Mouse (Mus musculus) megakaryocyte, adult 5-6 weeks (primary cell): ENCODE measurements around the gene Ahdc1. TPM values are rescaled to one million over a fixed set of nuclear protein-coding genes. Genes with fewer than 3 reads are reported as not detected.

Experiments
- ATAC-seq: 2 replicates; pipeline ENCODE4 v1.8.0; 2016; ENCODE audit warnings: mild to moderate bottlenecking, inconsistent platforms; ENCODE audit not compliant: poor library complexity, severe bottlenecking
- total RNA-seq, 2 experiments: library from RNA; stranded (forward) in 1 of 2; stranded (reverse) in 1 of 2; fragments of 153-499, 151-499 nt in 1 of 2; fragments of 221-1000, 200-1000 nt in 1 of 2; gene quantifications; 2 replicates each; pipeline versions ENCODE4 v1.2.3 to v1.2.4; 2015 to 2017

Gene Ahdc1
- total RNA-seq, 2 experiments from 2014 or later = 0.77 to 4.4 TPM

GRCm38 (mm10) chr4:133050837-133051549 lies 39.9 kb downstream of the Ahdc1 start:
- ATAC-seq = peak; percentile 39

GRCm38 (mm10) chr4:133051550-133051865 lies 40.4 kb downstream of the Ahdc1 start:
- no peak for ATAC-seq

GRCm38 (mm10) chr4:133052029-133052745 lies 41.1 kb downstream of the Ahdc1 start:
- no peak for ATAC-seq

- ATAC-seq = no peak
Measured at GRCm38 (mm10) chr4:133052995-133053572, 42.0 kb downstream of the Ahdc1 start.

- ATAC-seq = no peak
Measured at GRCm38 (mm10) chr4:133054530-133054929, 43.5 kb downstream of the Ahdc1 start.

DNA sequence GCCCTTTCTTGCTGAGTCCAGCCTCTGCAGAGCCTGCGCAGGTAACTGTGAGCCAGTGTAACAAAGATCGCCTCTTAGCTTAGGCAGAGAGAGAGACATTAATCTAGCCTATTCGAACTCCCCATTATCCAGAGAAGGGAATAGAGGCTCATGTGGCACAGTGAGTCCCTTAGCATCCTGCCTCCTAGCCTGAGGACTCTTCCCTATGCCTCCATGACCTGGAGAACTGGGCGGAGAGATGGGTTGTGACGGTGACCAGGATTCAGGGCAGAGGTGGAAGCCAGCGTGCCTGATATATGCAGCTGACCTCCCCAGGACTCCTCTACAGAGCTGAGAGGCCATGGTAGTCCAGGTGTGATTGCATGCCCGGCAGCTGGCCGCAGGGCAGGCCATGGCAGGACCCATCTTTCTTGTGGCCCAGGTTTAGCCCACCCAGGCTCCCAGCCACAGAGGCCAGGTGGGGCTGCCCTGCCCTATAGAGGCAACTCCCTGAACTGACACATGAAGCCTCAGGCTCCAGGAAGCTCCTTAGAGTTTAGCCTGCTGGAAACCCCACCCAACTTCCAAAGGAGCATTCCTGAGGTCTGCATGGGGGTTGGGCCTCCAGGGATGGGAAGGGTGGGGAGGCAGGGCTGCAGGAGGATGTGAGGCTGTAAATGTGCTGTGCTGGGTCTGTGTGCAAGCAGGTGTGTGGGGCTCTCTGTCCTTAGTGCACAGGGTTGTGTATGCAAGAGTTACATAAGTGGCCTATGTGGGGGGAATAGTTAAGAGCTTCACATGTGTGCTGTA lies 44.3 kb downstream of the Ahdc1 start:
- no peak for ATAC-seq

DNA sequence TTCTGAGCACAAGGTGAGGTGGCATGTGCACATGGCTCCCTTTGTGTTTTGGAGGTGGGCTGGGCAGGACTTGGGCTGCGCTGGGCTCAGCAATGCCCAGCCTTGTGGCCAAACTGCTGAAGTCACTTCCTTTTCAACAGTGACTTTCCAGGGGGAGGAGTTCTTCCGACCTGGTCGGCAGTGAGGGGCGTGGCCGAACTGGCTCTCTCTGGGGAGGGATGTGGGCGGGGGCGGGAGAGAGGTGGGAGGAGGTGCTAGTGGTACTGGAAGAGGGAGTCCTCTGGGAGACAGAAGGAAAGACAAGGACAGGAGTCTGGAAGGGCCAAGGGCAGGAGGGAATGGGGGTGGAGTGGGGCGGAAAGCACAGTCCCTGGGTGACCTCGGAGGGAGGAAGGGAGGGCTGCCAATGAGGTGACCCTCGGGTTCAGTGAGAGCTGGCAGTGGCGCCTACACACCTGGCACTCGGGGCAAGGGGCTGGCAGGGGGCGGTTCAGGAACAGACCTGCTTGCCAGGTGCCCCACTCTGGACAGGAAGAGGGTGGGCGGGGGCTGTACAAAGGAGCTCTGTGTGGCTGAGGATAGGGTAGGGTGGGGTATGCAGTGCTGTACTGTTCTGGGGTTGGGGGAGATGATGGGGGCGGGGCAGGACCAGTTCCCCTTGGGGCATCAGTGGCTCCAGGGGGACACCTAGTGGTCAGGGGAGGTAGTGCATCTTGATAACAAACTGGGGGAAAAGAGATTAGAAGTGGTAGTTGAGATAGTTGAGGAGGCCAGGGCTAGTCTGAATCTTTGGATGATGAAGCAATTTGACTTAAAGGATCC lies 45.2 kb downstream of the Ahdc1 start:
- peak; percentile 88 for ATAC-seq

DNA sequence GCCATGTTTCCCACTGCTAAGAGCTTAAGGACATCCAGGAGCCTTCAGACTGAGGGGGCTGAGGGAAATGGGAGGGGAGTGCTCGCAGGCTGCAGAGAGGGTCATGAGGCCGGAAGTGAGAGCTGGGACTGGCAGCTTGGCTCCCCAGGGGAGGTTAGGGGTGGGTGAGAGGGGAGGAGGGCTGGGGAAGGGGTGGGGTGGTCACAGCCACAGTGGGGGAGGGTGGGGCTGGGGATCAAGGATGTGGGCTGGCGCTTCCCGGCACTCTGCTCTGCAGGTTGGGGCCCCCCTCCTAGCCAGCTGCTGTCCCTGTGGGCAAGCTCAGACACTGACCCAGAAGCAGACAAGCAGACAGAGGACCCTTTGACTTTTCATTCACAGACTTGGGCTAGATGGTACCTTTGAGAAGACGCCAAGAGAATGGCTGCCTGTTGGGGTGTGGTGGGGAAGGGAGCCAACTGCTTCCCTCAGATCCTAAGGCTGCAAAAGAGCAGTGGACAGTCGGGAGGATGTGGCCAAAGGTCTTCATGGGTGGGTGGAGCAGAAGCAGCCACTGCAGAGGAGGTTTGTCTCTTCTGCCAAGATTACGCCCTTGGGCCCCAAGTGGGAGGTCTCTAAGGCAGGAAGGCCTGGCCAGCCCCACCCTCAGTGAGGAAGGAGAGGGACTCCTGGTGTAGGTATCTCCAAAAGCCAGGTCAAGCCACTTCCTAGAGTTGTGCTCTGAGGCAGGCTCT lies 46.5 kb downstream of the Ahdc1 start:
- peak; percentile 50 for ATAC-seq

GRCm38 (mm10) chr4:133058123-133058453 lies 47.0 kb downstream of the Ahdc1 start:
- no peak for ATAC-seq

DNA sequence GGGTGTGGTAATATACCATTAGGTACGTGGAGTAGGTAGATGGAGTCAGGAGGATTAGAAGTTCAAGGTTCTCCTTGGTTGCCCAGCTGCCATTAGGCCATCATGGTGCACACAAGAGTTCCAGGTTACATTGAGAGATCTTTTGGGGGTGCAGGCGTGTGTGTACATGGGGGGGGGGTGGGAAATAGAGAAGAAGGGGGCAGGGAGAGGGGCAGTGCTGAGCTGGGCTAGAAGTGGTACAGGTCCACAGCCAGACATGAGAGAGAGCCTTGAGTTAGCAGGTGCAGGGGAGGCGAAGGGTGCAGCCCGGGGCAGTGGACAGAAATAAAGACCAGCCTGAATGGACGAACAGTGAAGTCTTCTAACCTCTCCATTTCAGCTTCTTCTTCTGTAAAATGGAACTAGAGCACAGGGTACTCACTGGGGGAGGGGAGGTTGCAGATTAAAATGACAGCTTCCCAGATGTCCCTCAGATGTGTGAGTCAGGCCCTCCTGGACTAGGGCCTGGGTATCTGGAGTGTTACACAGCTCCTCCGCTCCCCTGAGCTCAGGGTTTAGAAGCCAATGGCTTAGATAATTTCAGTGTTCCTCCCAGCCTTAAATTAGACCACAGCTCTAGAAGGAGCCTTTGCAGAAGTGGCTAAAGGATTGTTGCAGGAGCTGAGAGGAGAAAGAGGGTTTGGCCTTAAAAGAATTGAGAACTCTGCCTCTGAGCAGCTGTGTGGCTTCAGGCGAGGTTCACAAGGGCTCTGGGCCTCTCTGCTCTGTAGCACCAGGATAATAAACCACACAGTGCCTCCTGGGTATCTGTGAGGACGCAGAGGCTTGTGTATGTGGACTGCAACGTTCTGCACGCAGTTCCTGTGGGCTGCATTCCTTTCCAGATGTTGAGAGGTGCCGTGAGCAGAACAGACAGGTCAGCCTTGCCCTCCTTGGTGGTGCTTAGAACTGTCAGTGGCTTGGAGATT lies 47.7 kb downstream of the Ahdc1 start:
- no peak for ATAC-seq

- no peak for ATAC-seq
Measured at GRCm38 (mm10) chr4:133060702-133061101, 49.6 kb downstream of the Ahdc1 start.

- no peak for ATAC-seq
Measured at GRCm38 (mm10) chr4:133061798-133062197, 50.7 kb downstream of the Ahdc1 start.

- no peak for ATAC-seq
Measured at GRCm38 (mm10) chr4:133062286-133062685, 51.2 kb downstream of the Ahdc1 start.

DNA sequence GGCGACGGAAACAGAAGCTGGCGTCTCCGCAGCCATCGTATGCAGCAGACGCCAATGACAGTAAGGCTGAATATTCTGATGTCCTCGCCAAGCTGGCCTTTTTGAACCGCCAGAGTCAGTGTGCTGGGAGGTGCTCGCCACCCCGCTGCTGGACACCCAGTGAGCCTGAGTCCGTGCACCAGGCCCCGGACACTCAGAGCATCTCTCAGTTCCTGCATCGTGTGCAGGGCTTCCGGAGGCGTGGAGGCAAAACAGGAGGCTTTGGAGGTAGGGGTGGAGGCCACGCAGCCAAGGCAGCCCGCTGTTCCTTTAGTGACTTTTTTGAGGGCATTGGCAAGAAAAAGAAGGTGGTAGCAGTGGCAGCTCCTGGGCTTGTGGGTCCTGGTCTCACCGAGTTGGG lies 52.1 kb downstream of the Ahdc1 start:
- no peak for ATAC-seq

- ATAC-seq = no peak
Measured at GRCm38 (mm10) chr4:133063799-133064198, 52.7 kb downstream of the Ahdc1 start.

GRCm38 (mm10) chr4:133064791-133065190 lies 53.7 kb downstream of the Ahdc1 start:
- no peak for ATAC-seq

- no peak for ATAC-seq
Measured at GRCm38 (mm10) chr4:133065894-133066386, 54.9 kb downstream of the Ahdc1 start.

GRCm38 (mm10) chr4:133068400-133069138 lies 57.5 kb downstream of the Ahdc1 start:
- no peak for ATAC-seq
